Mouse (Mus musculus): Measurements from ENCODE around the gene Vps4a.

GRCm38 (mm10) chr8:107074128-107074527, 43.1 kb downstream of the Vps4a start:
- TF ChIP-seq CTCF (IDR thresholded peaks at IDR 0.05): no peak
- no peak for TF ChIP-seq EP300 (IDR thresholded peaks at IDR 0.05)

Measured in lung, postnatal 0 days (tissue).